Mouse (Mus musculus): ENCODE measurements around the gene Nfkb2. TPM values are rescaled to one million over a fixed set of nuclear protein-coding genes. Genes with fewer than 3 reads are reported as not detected.

Nfkb2 gene
- polyA plus RNA-seq, 2 experiments: 9.7 to 22.2 TPM

DNA sequence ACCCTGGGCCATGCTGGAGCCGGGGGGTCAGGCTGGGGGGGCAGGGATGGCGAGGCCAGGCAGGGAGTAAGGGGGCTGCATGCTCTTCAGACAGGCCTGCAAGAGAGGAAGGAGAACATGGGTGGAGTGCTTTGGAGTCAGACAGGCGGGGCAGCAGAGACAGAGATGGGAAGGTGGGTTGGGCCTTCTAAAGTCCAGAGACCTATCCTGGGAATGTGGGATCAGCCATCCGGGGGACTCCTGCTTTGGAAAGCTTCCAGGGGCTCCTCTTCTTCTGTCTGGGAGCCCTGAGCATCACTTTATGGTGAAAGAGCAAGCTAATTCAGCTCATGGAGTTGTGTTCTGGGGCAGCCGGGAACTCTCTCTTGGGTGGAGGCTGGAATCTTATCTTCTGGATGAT is 20.8 kb downstream of the Nfkb2 start:
- H3K9ac ChIP-seq (ENCODE audit: low read depth, low read length, severe bottlenecking): no peak overlapping the region
- H3K27ac ChIP-seq (replicated peaks; ENCODE audit: low read depth, low read length): no peak overlapping the region
- no peak for TF ChIP-seq POLR2A (IDR thresholded peaks at IDR 0.05; ENCODE audit: borderline replicate concordance, extremely low read depth, insufficient read depth, insufficient read length)
- H3K4me2 ChIP-seq (replicated peaks; ENCODE audit: low read depth, low read length, severe bottlenecking): no peak overlapping the region
- no peaks in the 10 kb centered on the region for H3K9me3 ChIP-seq (ENCODE audit: control insufficient read depth, low read length)
- 64% methylated on average over 5 of the region's 5 CpGs for WGBS
- DNase-seq (ENCODE audit: low spot score): no peak
- H3K27me3 ChIP-seq (ENCODE audit: control insufficient read depth, insufficient read depth, low read length): peaks cover 70% of the 10 kb centered on the region
- peaks cover 7% of the 10 kb centered on the region for H3K4me1 ChIP-seq (ENCODE audit: control insufficient read depth, insufficient read depth, low read length)
- no peaks in the 10 kb centered on the region for H3K36me3 ChIP-seq (ENCODE audit: control insufficient read depth, insufficient read depth, low read length)
- no peak for ATAC-seq (ENCODE audit: low FRiP score, low read depth)
- H3K4me3 ChIP-seq (replicated peaks; ENCODE audit: low read length): no peak overlapping the region

- no peak overlapping the region for H3K4me2 ChIP-seq (replicated peaks; ENCODE audit: low read depth, low read length, severe bottlenecking)
- peaks cover 58% of the 10 kb centered on the region for H3K27me3 ChIP-seq (ENCODE audit: control insufficient read depth, insufficient read depth, low read length)
- H3K36me3 ChIP-seq (ENCODE audit: control insufficient read depth, insufficient read depth, low read length): peaks cover 10% of the 10 kb centered on the region
- 3% methylated on average over 29 of the region's 29 CpGs for WGBS
- no peak overlapping the region for H3K4me3 ChIP-seq (replicated peaks; ENCODE audit: low read length)
- TF ChIP-seq POLR2A (IDR thresholded peaks at IDR 0.05; ENCODE audit: borderline replicate concordance, extremely low read depth, insufficient read depth, insufficient read length): no peak
- H3K9ac ChIP-seq (ENCODE audit: low read depth, low read length, severe bottlenecking): no peak overlapping the region
- DNase-seq (ENCODE audit: low spot score): no peak
- no peak for ATAC-seq (ENCODE audit: low FRiP score, low read depth)
- H3K27ac ChIP-seq (replicated peaks; ENCODE audit: low read depth, low read length): no peak overlapping the region
- no peaks in the 10 kb centered on the region for H3K9me3 ChIP-seq (ENCODE audit: control insufficient read depth, low read length)
- H3K4me1 ChIP-seq (ENCODE audit: control insufficient read depth, insufficient read depth, low read length): peaks cover 7% of the 10 kb centered on the region
These were observed 22.1 kb downstream of the Nfkb2 start for GRCm38 (mm10) chr19:46326019-46326755.

- Histone ChIP-seq H3K9ac (ENCODE audit: low read depth, low read length, severe bottlenecking) (peak within 1 kb of the TSS; percentile 57), H3K4me2 (replicated peaks; ENCODE audit: low read depth, low read length, severe bottlenecking) (peak within 1 kb of the TSS; percentile 100), H3K4me1 (ENCODE audit: control insufficient read depth, insufficient read depth, low read length) (peaks cover 7% of the 10 kb centered on the region), H3K36me3 (ENCODE audit: control insufficient read depth, insufficient read depth, low read length) (peaks cover 16% of the 10 kb centered on the region), H3K27me3 (ENCODE audit: control insufficient read depth, insufficient read depth, low read length) (peaks cover 54% of the 10 kb centered on the region), H3K9me3 (ENCODE audit: control insufficient read depth, low read length) (no peaks in the 10 kb centered on the region), H3K27ac (replicated peaks; ENCODE audit: low read depth, low read length) (peak within 1 kb of the TSS; percentile 77; the same call in 1 of the 2 replicates), H3K4me3 (replicated peaks; ENCODE audit: low read length) (peak within 1 kb of the TSS; percentile 71)
- TF ChIP-seq POLR2A (IDR thresholded peaks at IDR 0.05; ENCODE audit: borderline replicate concordance, extremely low read depth, insufficient read depth, insufficient read length): no peak
- DNase-seq (ENCODE audit: low spot score): no peak
- under 1% methylated on average over 33 of the region's 35 CpGs for WGBS
- ATAC-seq (ENCODE audit: low FRiP score, low read depth): no peak
These were observed 22.7 kb downstream of the Nfkb2 start, which contains the start of gene Psd for GRCm38 (mm10) chr19:46326756-46327305. Psd (minus strand) TSS chr19:46327156.

GRCm38 (mm10) chr19:46327531-46328064 is 23.5 kb downstream of the Nfkb2 start:
- peaks cover 50% of the 10 kb centered on the region for H3K27me3 ChIP-seq (ENCODE audit: control insufficient read depth, insufficient read depth, low read length)
- H3K4me2 ChIP-seq (replicated peaks; ENCODE audit: low read depth, low read length, severe bottlenecking): peak overlapping the region; percentile 100
- H3K9me3 ChIP-seq (ENCODE audit: control insufficient read depth, low read length): no peaks in the 10 kb centered on the region
- peak overlapping the region; percentile 57; the same call in 1 of the 2 replicates for H3K9ac ChIP-seq (ENCODE audit: low read depth, low read length, severe bottlenecking)
- ATAC-seq (ENCODE audit: low FRiP score, low read depth): no peak
- DNase-seq (ENCODE audit: low spot score): no peak
- H3K4me1 ChIP-seq (ENCODE audit: control insufficient read depth, insufficient read depth, low read length): peaks cover 7% of the 10 kb centered on the region
- H3K36me3 ChIP-seq (ENCODE audit: control insufficient read depth, insufficient read depth, low read length): peaks cover 24% of the 10 kb centered on the region
- peak overlapping the region; percentile 71 for H3K4me3 ChIP-seq (replicated peaks; ENCODE audit: low read length)
- TF ChIP-seq POLR2A (IDR thresholded peaks at IDR 0.05; ENCODE audit: borderline replicate concordance, extremely low read depth, insufficient read depth, insufficient read length): no peak
- no peak overlapping the region for H3K27ac ChIP-seq (replicated peaks; ENCODE audit: low read depth, low read length)
- WGBS: 37% methylated on average over 14 of the region's 14 CpGs

Measured in limb, embryonic 14.5 days (tissue).